12 mouse cellular contexts compared by ENCODE assay signal in genomic region chr19:19246837-19247560, GRCm38 (mm10).
A peak's percentile ranks its signal among the peaks of the same experiment; 100 is the strongest.
DNase-seq lines count a peak whose midpoint lies in the region; ATAC-seq and TF ChIP-seq lines count a peak whose summit lies in the region.
"Had no signal": no experiment of that assay in that cellular context is flagged by ENCODE, and none has a peak within 500 bp of the region (broad histone marks: within the 10 kb centered on the region; RNA-seq: fewer than 3 reads in every experiment).

No protein-coding gene starts in this region.

- peak; percentile 34; the same call in 1 of the 2 replicates for ATAC-seq in hindbrain, embryonic 16.5 days
- peak; percentile 77 for ATAC-seq in stomach, postnatal 0 days (ENCODE audit: low FRiP score, low TSS enrichment)
- ATAC-seq in intestine, embryonic 16.5 days, result no peak

- peaks cover 5% of the 10 kb centered on the region; the same call in 1 of the 2 replicates for H3K4me1 ChIP-seq in embryonic fibroblast, embryonic 13.5 days (ENCODE audit: control insufficient read depth, insufficient read depth, low read length)
- no peaks in the 10 kb centered on the region; the same call in 1 of the 2 replicates for H3K4me1 ChIP-seq in hindbrain, embryonic 16.5 days (ENCODE audit: control insufficient read depth, insufficient read depth, low read depth, low read length)
- no peaks in the 10 kb centered on the region for H3K4me1 ChIP-seq in stomach, postnatal 0 days (replicated peaks; ENCODE audit: control insufficient read depth, insufficient read depth)
- no peaks in the 10 kb centered on the region for H3K4me1 ChIP-seq in intestine, embryonic 16.5 days (ENCODE audit: control insufficient read depth, insufficient read depth, low read length)
- no peaks in the 10 kb centered on the region for H3K4me1 ChIP-seq in cerebellum, adult 2 months (ENCODE audit: control insufficient read depth, insufficient read depth, low read length)
- H3K4me1 ChIP-seq: liver, embryonic 15.5 days had no signal

- intact Hi-C loops in heart, postnatal 25 days (cut with DNase I), result no loop called here

- TF ChIP-seq EP300 in stomach, postnatal 0 days (optimal IDR thresholded peaks at IDR 0.05), result no peak

- peak; percentile 2 for DNase-seq in right cerebral cortex, adult 18-20 months
- no peak for DNase-seq in right cerebral cortex, postnatal 36 days (ENCODE audit: low spot score in 2 of 2)
- DNase-seq in stomach, postnatal 0 days (ENCODE audit: low spot score), result no peak
- DNase-seq in heart, postnatal 25 days (ENCODE audit: low spot score), result no peak
- no peak for DNase-seq in cerebellum, adult 2 months
- DNase-seq: cerebellum, postnatal 14 days; kidney, postnatal 25 days had no signal

- no peaks in the 10 kb centered on the region for H3K36me3 ChIP-seq in hindbrain, embryonic 16.5 days (ENCODE audit: control insufficient read depth, insufficient read depth, low read length)
- no peaks in the 10 kb centered on the region for H3K36me3 ChIP-seq in stomach, postnatal 0 days (ENCODE audit: control insufficient read depth, insufficient read depth, low read length)
- H3K36me3 ChIP-seq in intestine, embryonic 16.5 days (ENCODE audit: control insufficient read depth, insufficient read depth, low read length), result no peaks in the 10 kb centered on the region
- H3K36me3 ChIP-seq: liver, embryonic 15.5 days had no signal

- H3K4me3 ChIP-seq in embryonic fibroblast, embryonic 13.5 days (ENCODE audit: insufficient read depth, low read length), result no peak overlapping the region
- no peak overlapping the region for H3K4me3 ChIP-seq in hindbrain, embryonic 16.5 days (ENCODE audit: low read length)
- no peak overlapping the region for H3K4me3 ChIP-seq in stomach, postnatal 0 days (ENCODE audit: low read depth, low read length)
- no peak overlapping the region for H3K4me3 ChIP-seq in intestine, embryonic 16.5 days (ENCODE audit: low read length)
- no peak overlapping the region for H3K4me3 ChIP-seq in cerebellum, adult 2 months (replicated peaks; ENCODE audit: insufficient read depth, low read depth, low read length)
- H3K4me3 ChIP-seq: liver, embryonic 15.5 days had no signal

- no peak for TF ChIP-seq CTCF in embryonic fibroblast, embryonic 13.5 days (IDR thresholded peaks at IDR 0.05; ENCODE audit: borderline replicate concordance, insufficient read depth, low read length)
- no peak for TF ChIP-seq CTCF in stomach, postnatal 0 days (IDR thresholded peaks at IDR 0.05; ENCODE audit: low read depth)
- TF ChIP-seq CTCF in cerebellum, adult 2 months (IDR thresholded peaks at IDR 0.05; ENCODE audit: borderline replicate concordance, insufficient read depth, low read depth, low read length), result no peak

- TF ChIP-seq POLR2A in embryonic fibroblast, embryonic 13.5 days (IDR thresholded peaks at IDR 0.05; ENCODE audit: low read depth, low read length), result no peak
- no peak for TF ChIP-seq POLR2A in cerebellum, adult 2 months (IDR thresholded peaks at IDR 0.05; ENCODE audit: borderline replicate concordance, insufficient read depth, low read length)

- 48% methylated on average over 5 of the region's 5 CpGs for WGBS in hindbrain, embryonic 16.5 days
- 50% methylated on average over 5 of the region's 5 CpGs for WGBS in stomach, postnatal 0 days
- 59% methylated on average over 5 of the region's 5 CpGs for WGBS in intestine, embryonic 16.5 days
- WGBS in cerebellum, adult 2 months, result 58% methylated on average over 5 of the region's 5 CpGs

- H3K9me3 ChIP-seq in hindbrain, embryonic 16.5 days (ENCODE audit: control insufficient read depth, low read length), result no peaks in the 10 kb centered on the region
- H3K9me3 ChIP-seq in stomach, postnatal 0 days (ENCODE audit: control insufficient read depth, low read length), result no peaks in the 10 kb centered on the region
- no peaks in the 10 kb centered on the region for H3K9me3 ChIP-seq in intestine, embryonic 16.5 days (ENCODE audit: control insufficient read depth, low read length)
- H3K9me3 ChIP-seq: liver, embryonic 15.5 days had no signal

- no peak overlapping the region for H3K9ac ChIP-seq in hindbrain, embryonic 16.5 days (ENCODE audit: low read depth, low read length)
- no peak overlapping the region for H3K9ac ChIP-seq in stomach, postnatal 0 days (ENCODE audit: low read length)
- no peak overlapping the region for H3K9ac ChIP-seq in intestine, embryonic 16.5 days (ENCODE audit: low read depth, low read length)
- H3K9ac ChIP-seq: liver, embryonic 15.5 days had no signal

- H3K4me2 ChIP-seq in hindbrain, embryonic 16.5 days (ENCODE audit: low read length), result no peak overlapping the region
- no peak overlapping the region for H3K4me2 ChIP-seq in stomach, postnatal 0 days (replicated peaks; ENCODE audit: low read depth)
- no peak overlapping the region for H3K4me2 ChIP-seq in intestine, embryonic 16.5 days (ENCODE audit: low read depth, low read length)
- H3K4me2 ChIP-seq: liver, embryonic 15.5 days had no signal

- H3K27me3 ChIP-seq in hindbrain, embryonic 16.5 days (replicated peaks; ENCODE audit: control insufficient read depth, insufficient read depth, low read length), result no peaks in the 10 kb centered on the region
- H3K27me3 ChIP-seq in stomach, postnatal 0 days (ENCODE audit: control insufficient read depth, insufficient read depth, low read length), result no peaks in the 10 kb centered on the region
- no peaks in the 10 kb centered on the region for H3K27me3 ChIP-seq in intestine, embryonic 16.5 days (replicated peaks; ENCODE audit: control insufficient read depth, insufficient read depth, low read length)
- H3K27me3 ChIP-seq in cerebellum, adult 2 months (ENCODE audit: control insufficient read depth, insufficient read depth, low read length), result no peaks in the 10 kb centered on the region
- H3K27me3 ChIP-seq: CH12.LX; liver, embryonic 15.5 days had no signal

- peak overlapping the region; percentile 47 for H3K27ac ChIP-seq in embryonic fibroblast, embryonic 13.5 days (ENCODE audit: insufficient read depth, low read length)
- no peak overlapping the region for H3K27ac ChIP-seq in hindbrain, embryonic 16.5 days (ENCODE audit: low read depth, low read length)
- H3K27ac ChIP-seq in stomach, postnatal 0 days (replicated peaks), result no peak overlapping the region
- no peak overlapping the region for H3K27ac ChIP-seq in intestine, embryonic 16.5 days (ENCODE audit: low read length)
- no peak overlapping the region for H3K27ac ChIP-seq in cerebellum, adult 2 months (ENCODE audit: insufficient read depth, low read length)
- H3K27ac ChIP-seq: liver, embryonic 15.5 days had no signal
